Comparison of ENCODE assay signal across 12 mouse cellular contexts in genomic region chr17:62504691-62505090, GRCm38 (mm10).
"Had no signal": no experiment of that assay in that cellular context is flagged by ENCODE, and none has a peak within 500 bp of the region (broad histone marks: within the 10 kb centered on the region; RNA-seq: fewer than 3 reads in every experiment).

No protein-coding gene starts in this region.

- H3K4me3 ChIP-seq: layer of hippocampus, adult 2 months; limb, embryonic 13.5 days; neural tube, embryonic 12.5 days; stomach, embryonic 15.5 days had no signal

- H3K36me3 ChIP-seq: limb, embryonic 13.5 days; neural tube, embryonic 12.5 days; stomach, embryonic 15.5 days had no signal

- H3K27ac ChIP-seq: kidney, postnatal 0 days; layer of hippocampus, adult 2 months; limb, embryonic 13.5 days; liver, embryonic 14.5 days; neural tube, embryonic 12.5 days; stomach, embryonic 15.5 days had no signal

- H3K4me2 ChIP-seq: limb, embryonic 13.5 days; neural tube, embryonic 12.5 days; stomach, embryonic 15.5 days had no signal

- H3K4me1 ChIP-seq: limb, embryonic 13.5 days; neural tube, embryonic 12.5 days; stomach, embryonic 15.5 days had no signal

- H3K9ac ChIP-seq: limb, embryonic 13.5 days; liver, embryonic 14.5 days; neural tube, embryonic 12.5 days; stomach, embryonic 15.5 days had no signal

- DNase-seq: kidney, postnatal 4 days; left cerebral cortex, postnatal 4 days; lung, adult 18-20 months; midbrain, embryonic 14.5 days; thymus, adult 2 months; thymus, postnatal 25 days had no signal

- H3K9me3 ChIP-seq: limb, embryonic 13.5 days; neural tube, embryonic 12.5 days; stomach, embryonic 15.5 days had no signal

- H3K27me3 ChIP-seq: neural tube, embryonic 12.5 days; stomach, embryonic 15.5 days had no signal
